ENCODE assay signal across 24 mouse cellular contexts in the genomic region with DNA sequence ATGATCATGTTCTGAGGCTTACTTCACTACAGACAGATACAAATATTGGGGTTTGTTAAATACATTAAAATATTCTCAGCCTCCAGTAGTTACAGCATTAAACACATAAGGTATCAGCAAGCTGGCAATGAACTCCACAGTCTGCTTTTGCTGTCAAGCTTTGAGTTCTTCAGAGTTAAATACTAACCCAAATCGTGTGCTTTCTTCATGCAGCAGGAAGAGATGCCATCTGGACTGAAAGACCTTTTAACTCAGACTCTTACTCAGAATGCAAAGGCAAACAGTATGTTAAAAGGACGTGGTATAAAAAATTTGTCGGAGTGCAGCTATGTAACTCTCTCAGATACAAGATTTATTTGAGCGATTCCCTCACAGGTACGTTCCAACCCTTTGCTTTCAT.
"Had no signal": no experiment of that assay in that cellular context is flagged by ENCODE, and none has a peak within 500 bp of the region (broad histone marks: within the 10 kb centered on the region; RNA-seq: fewer than 3 reads in every experiment).

No protein-coding gene starts in this region.

- ATAC-seq: hindbrain, embryonic 16.5 days; inflammation-experienced regulatory T-cells, adult 6 months; intestine, embryonic 15.5 days; intestine, postnatal 0 days; liver, embryonic 12.5 days had no signal

- H3K27ac ChIP-seq: gastrocnemius, adult 2 months; heart, embryonic 10.5 days; hindbrain, embryonic 10.5 days; hindbrain, embryonic 12.5 days; hindbrain, embryonic 14.5 days; intestine, embryonic 15.5 days; limb, embryonic 13.5 days; limb, embryonic 15.5 days; liver, embryonic 12.5 days; liver, embryonic 14.5 days had no signal

- DNase-seq: gastrocnemius, adult 2 months; gastrocnemius, postnatal 10 days; gastrocnemius, postnatal 25 days; heart, adult 18-20 months; heart, postnatal 10 days; heart, postnatal 4 days; kidney, adult 18-20 months; kidney, adult 8-10 months; kidney, postnatal 10 days; kidney, postnatal 36 days; left cerebral cortex, postnatal 4 days had no signal

- H3K9ac ChIP-seq: heart, embryonic 12.5 days; hindbrain, embryonic 12.5 days; hindbrain, embryonic 14.5 days; intestine, embryonic 15.5 days; limb, embryonic 13.5 days; limb, embryonic 15.5 days; liver, embryonic 12.5 days; liver, embryonic 14.5 days had no signal

- H3K9me3 ChIP-seq: heart, embryonic 10.5 days; heart, embryonic 12.5 days; hindbrain, embryonic 10.5 days; hindbrain, embryonic 12.5 days; intestine, embryonic 15.5 days; limb, embryonic 13.5 days; limb, embryonic 15.5 days; liver, embryonic 12.5 days had no signal

- H3K4me1 ChIP-seq: heart, embryonic 10.5 days; heart, embryonic 12.5 days; hindbrain, embryonic 10.5 days; hindbrain, embryonic 12.5 days; intestine, embryonic 15.5 days; limb, embryonic 13.5 days; limb, embryonic 15.5 days; liver, embryonic 12.5 days had no signal

- H3K4me3 ChIP-seq: gastrocnemius, adult 2 months; heart, embryonic 10.5 days; heart, embryonic 12.5 days; hindbrain, embryonic 10.5 days; hindbrain, embryonic 12.5 days; intestine, embryonic 15.5 days; limb, embryonic 13.5 days; limb, embryonic 15.5 days; liver, embryonic 12.5 days had no signal

- H3K4me2 ChIP-seq: heart, embryonic 12.5 days; hindbrain, embryonic 12.5 days; hindbrain, embryonic 14.5 days; intestine, embryonic 15.5 days; limb, embryonic 13.5 days; limb, embryonic 15.5 days; liver, embryonic 12.5 days had no signal

- H3K27me3 ChIP-seq: heart, embryonic 12.5 days; hindbrain, embryonic 12.5 days; intestine, embryonic 15.5 days; limb, embryonic 13.5 days; limb, embryonic 15.5 days; liver, embryonic 12.5 days had no signal
